Mouse (Mus musculus) spleen, adult 2 months (tissue): ENCODE results near the gene Hsf2bp. TPM values are rescaled to one million over a fixed set of nuclear protein-coding genes. Genes with fewer than 3 reads are reported as not detected.

Source experiments
- DNase-seq, 2 experiments: peaks; one replicate each; pipeline versions ENCODE4 v3.0.0 to v3.0.0-alpha.2; 2012 to 2021; ENCODE audit warnings: low spot score in 2 of 2, low read depth in 1 of 2
- H3K27ac ChIP-seq: fragments of 200-500 bp; 2 replicates; pipeline ENCODE4 v1.5.1; 2012; ENCODE audit warnings: low read length, inconsistent platforms; ENCODE audit not compliant: insufficient read depth
- H3K27me3 ChIP-seq: fragments of 200-500 bp; 2 replicates; pipeline ENCODE4 v1.6.1; 2012; ENCODE audit warnings: mild to moderate bottlenecking, moderate library complexity, low read length, inconsistent platforms; ENCODE audit not compliant: control insufficient read depth, insufficient read depth
- H3K36me3 ChIP-seq: fragments of 200-500 bp; 2 replicates; pipeline ENCODE4 v1.6.1; 2012; ENCODE audit warnings: mild to moderate bottlenecking, low read length, inconsistent platforms; ENCODE audit not compliant: control insufficient read depth, insufficient read depth
- H3K4me1 ChIP-seq: fragments of 200-500 bp; 2 replicates; pipeline ENCODE4 v1.6.1; 2011; ENCODE audit warnings: inconsistent platforms; ENCODE audit not compliant: control insufficient read depth, insufficient read depth, insufficient read length
- H3K4me3 ChIP-seq: fragments of 200-500 bp; 2 replicates; pipeline ENCODE4 v1.5.1; 2011; ENCODE audit warnings: mild to moderate bottlenecking, inconsistent platforms; ENCODE audit not compliant: insufficient read depth, insufficient read length; ENCODE audit errors: extremely low read depth
- CTCF ChIP-seq: fragments of 200-500 bp; IDR thresholded peaks from 2 replicates; pipeline ENCODE4 v1.5.1; 2011; ENCODE audit warnings: mild to moderate bottlenecking, inconsistent platforms; ENCODE audit not compliant: insufficient read depth, insufficient read length, insufficient replicate concordance; ENCODE audit errors: extremely low read depth
- POLR2A ChIP-seq: fragments of 200-500 bp; IDR thresholded peaks from 2 replicates; pipeline ENCODE4 v1.6.1; 2011; ENCODE audit warnings: low read depth, low read length, inconsistent platforms
- WGBS: fragments of 180-500 bp; shearing (Covaris S2); methylation state at CpG from one replicate; pipeline ENCODE4 v1.1.7; 2018; 5-methylcytosine and 5-hydroxymethylcytosine counted together
- polyA plus RNA-seq: library from polyadenylated mRNA; depleted of rRNA; stranded (reverse); fragments of >200 nt; gene quantifications from 2 replicates; pipeline ENCODE4 v1.2.3, GENCODE M21; 2012

The Hsf2bp gene
- polyA plus RNA-seq, 1 experiment, result 0.15 TPM

DNA sequence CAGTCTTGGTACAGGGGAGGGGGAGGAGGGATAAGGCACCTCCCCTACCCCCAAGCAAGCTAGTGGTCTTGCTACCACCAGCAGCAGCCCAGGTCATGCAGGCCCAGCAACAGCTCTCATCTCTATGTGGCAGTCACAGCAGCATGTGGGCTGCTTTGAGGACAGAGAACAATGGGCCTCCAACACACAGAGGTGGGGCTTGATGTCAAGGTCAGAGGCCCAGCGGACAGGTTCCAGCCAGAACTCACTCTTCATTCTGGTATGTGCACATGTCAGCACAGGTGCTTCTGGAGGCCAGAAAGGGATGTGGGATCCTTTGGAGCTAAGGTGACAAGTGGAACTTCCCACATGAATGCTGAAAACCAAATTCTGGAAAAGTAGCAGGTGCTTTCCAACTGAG lies 102.2 kb downstream of the Hsf2bp start:
- H3K4me1 ChIP-seq, result no peaks in the 10 kb centered on the region; the same call in 1 of the 2 replicates
- no peak overlapping the region for H3K27ac ChIP-seq
- TF ChIP-seq POLR2A, result no peak
- no peak for TF ChIP-seq CTCF
- DNase-seq, result no peak
- H3K27me3 ChIP-seq, result no peaks in the 10 kb centered on the region
- no peaks in the 10 kb centered on the region for H3K36me3 ChIP-seq
- WGBS, result 92% methylated on average over 1 of the region's 1 CpGs
- H3K4me3 ChIP-seq, result no peak overlapping the region

DNA sequence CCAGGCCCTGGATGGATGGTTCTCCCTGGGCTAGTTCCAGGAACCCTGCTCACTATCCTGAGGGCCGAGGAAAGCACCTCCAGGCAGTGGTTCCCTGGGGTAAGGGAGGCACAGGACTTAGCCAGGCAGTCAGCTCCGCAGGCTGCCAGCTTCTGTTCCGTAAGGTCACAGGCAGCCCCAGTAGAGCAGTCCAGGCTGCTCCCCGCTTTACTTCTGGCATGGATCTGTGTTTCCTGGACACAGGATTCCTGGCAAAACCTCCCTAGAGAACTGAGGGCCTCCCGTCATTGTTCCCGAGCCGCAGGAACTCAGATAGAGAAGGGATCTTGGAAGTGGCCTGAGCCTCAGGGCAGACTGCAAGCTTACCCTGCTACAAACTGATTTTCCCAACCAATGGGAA lies 104.7 kb downstream of the Hsf2bp start:
- Histone ChIP-seq H3K27me3 (no peaks in the 10 kb centered on the region), H3K4me1 (no peaks in the 10 kb centered on the region), H3K27ac (no peak overlapping the region), H3K4me3 (no peak overlapping the region), H3K36me3 (no peaks in the 10 kb centered on the region)
- DNase-seq, result no peak
- no peak for TF ChIP-seq POLR2A
- no peak for TF ChIP-seq CTCF
- 84% methylated on average over 7 of the region's 7 CpGs for WGBS

DNA sequence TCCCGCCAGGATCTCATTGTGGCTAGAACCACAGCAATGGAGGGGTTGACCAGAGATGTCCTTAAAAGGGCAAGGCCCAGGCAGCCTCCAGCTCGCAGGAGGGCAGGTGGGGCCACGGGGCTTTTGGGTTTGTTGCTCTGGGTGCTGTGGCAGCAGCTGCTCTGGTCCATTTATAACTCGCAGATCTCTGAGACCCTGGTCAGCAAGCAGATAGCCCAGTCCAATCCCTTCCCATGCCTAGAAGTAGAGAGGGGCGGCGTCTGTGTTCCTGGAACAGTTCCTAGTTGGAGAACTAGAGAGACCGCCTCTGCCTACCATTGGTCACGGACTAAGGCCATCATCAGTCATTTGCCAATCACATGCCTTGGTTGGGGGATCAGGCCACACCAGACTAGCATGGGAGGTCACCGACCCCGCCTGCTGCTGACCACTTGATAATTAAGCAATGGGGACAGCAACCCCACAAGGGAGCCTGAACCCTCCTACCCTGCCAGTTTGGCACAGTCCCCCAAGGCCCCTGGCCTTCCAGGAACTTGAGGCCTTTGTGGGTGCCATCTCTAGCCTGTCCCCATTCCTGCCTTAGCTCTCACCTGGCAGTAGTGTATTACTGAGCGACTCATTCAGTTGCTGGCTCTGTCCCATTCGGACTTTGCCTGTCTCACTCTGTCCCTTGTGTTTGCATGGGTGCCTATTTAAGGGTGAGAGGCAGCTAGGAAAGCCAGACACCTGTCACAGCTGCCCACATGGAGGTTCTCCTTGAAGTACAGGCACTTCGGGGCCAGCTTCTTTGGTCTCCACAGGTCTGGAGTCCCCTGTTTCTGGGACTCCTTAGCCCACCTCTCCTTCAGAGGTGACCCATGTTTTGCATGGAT lies 106.1 kb downstream of the Hsf2bp start:
- H3K27me3 ChIP-seq, result no peaks in the 10 kb centered on the region
- no peak for TF ChIP-seq POLR2A
- TF ChIP-seq CTCF, result no peak
- no peak for DNase-seq
- no peaks in the 10 kb centered on the region for H3K36me3 ChIP-seq
- H3K27ac ChIP-seq, result no peak overlapping the region
- H3K4me3 ChIP-seq, result no peak overlapping the region
- H3K4me1 ChIP-seq, result no peaks in the 10 kb centered on the region
- 80% methylated on average over 13 of the region's 13 CpGs for WGBS

DNA sequence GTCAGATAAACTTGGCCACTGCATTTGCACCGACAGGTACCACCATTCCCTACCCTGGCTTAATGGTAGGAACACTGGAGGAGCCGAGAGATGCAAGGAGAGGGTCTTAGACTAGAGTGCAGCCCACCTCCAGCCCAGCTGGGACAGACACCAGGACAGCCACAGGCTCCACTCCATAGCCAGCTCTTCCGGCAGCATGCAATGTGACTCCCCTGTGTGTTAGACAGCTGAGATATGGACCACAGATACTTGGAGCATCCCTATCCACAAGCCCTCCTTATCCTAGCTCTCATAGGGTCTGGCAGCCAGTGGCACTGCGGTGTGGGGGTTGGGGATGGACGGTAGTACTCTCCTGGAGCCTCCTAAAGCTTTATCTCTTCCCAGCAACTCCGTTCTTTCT lies 107.1 kb downstream of the Hsf2bp start:
- 89% methylated on average over 6 of the region's 6 CpGs for WGBS
- H3K4me1 ChIP-seq, result no peaks in the 10 kb centered on the region
- no peaks in the 10 kb centered on the region for H3K36me3 ChIP-seq
- H3K27ac ChIP-seq, result no peak overlapping the region
- H3K4me3 ChIP-seq, result no peak overlapping the region
- H3K27me3 ChIP-seq, result no peaks in the 10 kb centered on the region
- TF ChIP-seq POLR2A (no peak), CTCF (no peak)
- no peak for DNase-seq

DNA sequence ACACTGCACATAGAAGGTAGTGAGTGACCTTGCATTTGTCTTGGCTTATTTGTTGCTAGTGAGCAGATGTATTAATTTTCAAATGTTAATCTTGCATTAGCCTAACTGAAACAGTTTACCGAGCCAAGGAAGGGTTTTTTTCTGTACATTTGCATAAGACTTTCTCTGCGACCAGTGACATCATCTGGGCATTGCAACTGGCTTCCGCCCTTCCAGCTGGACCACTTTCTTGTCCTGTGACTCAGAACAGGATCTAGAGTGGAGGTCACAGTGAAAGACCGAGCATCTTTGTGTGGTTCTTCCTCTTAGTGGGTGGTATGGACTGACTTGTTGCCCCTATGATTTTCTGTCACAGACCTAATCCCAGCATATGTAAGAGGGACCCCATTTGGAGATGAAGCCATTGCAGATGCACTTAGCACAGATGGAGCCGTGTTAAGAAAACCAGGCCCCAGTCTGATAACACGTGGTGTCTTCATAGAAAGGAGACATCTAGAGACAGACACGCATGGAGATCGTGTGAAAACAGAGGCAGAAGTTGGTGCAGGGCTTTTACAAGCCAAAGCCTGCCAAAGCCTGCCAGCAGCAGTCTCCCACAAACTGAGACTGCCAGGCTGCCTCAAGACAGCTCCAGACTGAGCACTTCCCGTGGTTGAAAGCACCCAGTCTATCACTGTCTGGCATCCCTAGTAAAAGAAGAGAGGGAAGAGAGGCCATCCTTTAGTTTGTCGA lies 108.1 kb downstream of the Hsf2bp start:
- WGBS, result 76% methylated on average over 10 of the region's 10 CpGs
- Histone ChIP-seq H3K4me1 (no peaks in the 10 kb centered on the region), H3K36me3 (no peaks in the 10 kb centered on the region), H3K4me3 (no peak overlapping the region), H3K27ac (no peak overlapping the region), H3K27me3 (no peaks in the 10 kb centered on the region)
- no peak for DNase-seq
- TF ChIP-seq CTCF (no peak), POLR2A (no peak)

DNA sequence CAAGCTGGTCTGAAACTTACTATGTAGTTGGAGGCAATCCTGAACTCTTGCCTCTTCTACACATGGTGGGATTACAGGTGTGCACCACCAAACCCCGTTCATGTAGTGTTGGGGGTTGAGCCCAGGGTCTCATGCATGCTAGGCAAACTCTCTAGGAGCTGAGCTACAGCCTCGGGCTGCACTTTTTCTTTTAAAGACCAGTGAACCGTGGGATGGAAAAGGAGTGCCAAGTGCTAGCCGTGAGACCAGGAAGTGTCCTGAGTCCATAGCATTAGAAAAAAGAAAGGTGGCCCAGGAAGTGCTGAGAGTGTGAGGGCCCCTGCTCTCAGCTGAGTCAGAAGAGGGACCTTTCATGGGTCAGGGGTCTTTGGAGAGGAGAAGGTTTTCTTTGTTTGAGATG lies 111.9 kb downstream of the Hsf2bp start:
- 79% methylated on average over 4 of the region's 4 CpGs for WGBS
- Histone ChIP-seq H3K27ac (no peak overlapping the region), H3K4me3 (no peak overlapping the region), H3K36me3 (no peaks in the 10 kb centered on the region), H3K4me1 (no peaks in the 10 kb centered on the region), H3K27me3 (no peaks in the 10 kb centered on the region)
- DNase-seq, result no peak
- TF ChIP-seq POLR2A (no peak), CTCF (no peak)
